Mouse (Mus musculus): ENCODE data around the gene Nploc4. TPM values are rescaled to one million over a fixed set of nuclear protein-coding genes. Genes with fewer than 3 reads are reported as not detected.

Gene Nploc4
- polyA plus RNA-seq, 1 experiment from 2014 or later: 51.8 TPM

GRCm38 (mm10) chr11:120375324-120375723, 62.2 kb downstream of the Nploc4 start:
- H3K4me1 ChIP-seq: peaks cover 25% of the 10 kb centered on the region
- H3K36me3 ChIP-seq: peaks cover 71% of the 10 kb centered on the region
- H3K27me3 ChIP-seq: no peaks in the 10 kb centered on the region
- no peak overlapping the region for H3K27ac ChIP-seq (replicated peaks)
- H3K4me3 ChIP-seq: no peak overlapping the region
- no peak overlapping the region for H3K4me2 ChIP-seq (replicated peaks)
- 95% methylated on average over 10 of the region's 10 CpGs for WGBS
- no peaks in the 10 kb centered on the region for H3K9me3 ChIP-seq
- H3K9ac ChIP-seq (replicated peaks): no peak overlapping the region
- ATAC-seq (ENCODE audit: low FRiP score, low read depth): no peak

- 94% methylated on average over 23 of the region's 23 CpGs for WGBS
- Histone ChIP-seq H3K9ac (replicated peaks) (no peak overlapping the region), H3K4me3 (no peak overlapping the region), H3K4me1 (peaks cover 24% of the 10 kb centered on the region), H3K27ac (replicated peaks) (no peak overlapping the region), H3K36me3 (peaks cover 78% of the 10 kb centered on the region), H3K9me3 (no peaks in the 10 kb centered on the region), H3K27me3 (no peaks in the 10 kb centered on the region), H3K4me2 (replicated peaks) (no peak overlapping the region)
- no peak for ATAC-seq (ENCODE audit: low FRiP score, low read depth)
Measured at GRCm38 (mm10) chr11:120373820-120374586, 63.5 kb downstream of the Nploc4 start.

GRCm38 (mm10) chr11:120373025-120373424, 64.5 kb downstream of the Nploc4 start:
- Histone ChIP-seq H3K27me3 (no peaks in the 10 kb centered on the region), H3K4me2 (replicated peaks) (no peak overlapping the region), H3K9ac (replicated peaks) (no peak overlapping the region), H3K27ac (replicated peaks) (no peak overlapping the region), H3K36me3 (peaks cover 81% of the 10 kb centered on the region), H3K4me3 (no peak overlapping the region), H3K9me3 (no peaks in the 10 kb centered on the region), H3K4me1 (peaks cover 19% of the 10 kb centered on the region)
- no peak for ATAC-seq (ENCODE audit: low FRiP score, low read depth)
- 62% methylated on average over 13 of the region's 13 CpGs for WGBS

GRCm38 (mm10) chr11:120369656-120370055, 67.9 kb downstream of the Nploc4 start:
- WGBS: 34% methylated on average over 8 of the region's 8 CpGs
- Histone ChIP-seq H3K36me3 (peaks cover 56% of the 10 kb centered on the region), H3K9me3 (no peaks in the 10 kb centered on the region), H3K4me2 (replicated peaks) (no peak overlapping the region), H3K4me1 (peaks cover 15% of the 10 kb centered on the region), H3K9ac (replicated peaks) (0 out of 2 replicates have a peak overlapping the region, but pooled peaks have one; percentile 20), H3K27me3 (no peaks in the 10 kb centered on the region), H3K27ac (replicated peaks) (no peak overlapping the region; the same call in 1 of the 2 replicates), H3K4me3 (no peak overlapping the region)
- peak; percentile 78 for ATAC-seq (ENCODE audit: low FRiP score, low read depth)

GRCm38 (mm10) chr11:120366443-120367027, 71.0 kb downstream of the Nploc4 start:
- H3K27ac ChIP-seq (replicated peaks): peak overlapping the region; percentile 15; the same call in 1 of the 2 replicates
- peaks cover 24% of the 10 kb centered on the region for H3K36me3 ChIP-seq
- WGBS: 29% methylated on average over 7 of the region's 7 CpGs
- 0 out of 2 replicates have a peak overlapping the region, but pooled peaks have one; percentile 5 for H3K4me2 ChIP-seq (replicated peaks)
- peaks cover 15% of the 10 kb centered on the region for H3K4me1 ChIP-seq
- ATAC-seq (ENCODE audit: low FRiP score, low read depth): no peak
- no peak overlapping the region for H3K4me3 ChIP-seq
- no peaks in the 10 kb centered on the region for H3K9me3 ChIP-seq
- no peaks in the 10 kb centered on the region; the same call in 1 of the 2 replicates for H3K27me3 ChIP-seq
- H3K9ac ChIP-seq (replicated peaks): no peak overlapping the region

- H3K4me3 ChIP-seq: no peak overlapping the region
- H3K27ac ChIP-seq (replicated peaks): no peak overlapping the region
- H3K4me2 ChIP-seq (replicated peaks): no peak overlapping the region
- no peak overlapping the region for H3K9ac ChIP-seq (replicated peaks)
- no peaks in the 10 kb centered on the region for H3K36me3 ChIP-seq
- H3K27me3 ChIP-seq: no peaks in the 10 kb centered on the region; the same call in 1 of the 2 replicates
- no peak for ATAC-seq (ENCODE audit: low FRiP score, low read depth)
- 95% methylated on average over 6 of the region's 6 CpGs for whole genome bisulfite sequencing
- H3K9me3 ChIP-seq: no peaks in the 10 kb centered on the region
- H3K4me1 ChIP-seq: peaks cover 27% of the 10 kb centered on the region
Measured at GRCm38 (mm10) chr11:120362891-120363290, 74.6 kb downstream of the Nploc4 start.

GRCm38 (mm10) chr11:120361295-120361694, 76.2 kb downstream of the Nploc4 start, which contains the start of gene Fscn2:
TSS of gene Fscn2 (plus strand) at chr11:120361534.
- H3K4me1 ChIP-seq: peaks cover 29% of the 10 kb centered on the region
- WGBS: 64% methylated on average over 10 of the region's 10 CpGs
- ATAC-seq (ENCODE audit: low FRiP score, low read depth): no peak
- H3K27me3 ChIP-seq: no peaks in the 10 kb centered on the region; the same call in 1 of the 2 replicates
- no peak within 1 kb of the TSS for H3K4me2 ChIP-seq (replicated peaks)
- H3K9ac ChIP-seq (replicated peaks): no peak within 1 kb of the TSS
- no peak within 1 kb of the TSS for H3K27ac ChIP-seq (replicated peaks)
- no peaks in the 10 kb centered on the region for H3K36me3 ChIP-seq
- H3K9me3 ChIP-seq: no peaks in the 10 kb centered on the region
- no peak within 1 kb of the TSS for H3K4me3 ChIP-seq

- Histone ChIP-seq H3K36me3 (no peaks in the 10 kb centered on the region), H3K4me3 (no peak overlapping the region), H3K4me1 (peaks cover 25% of the 10 kb centered on the region), H3K9me3 (no peaks in the 10 kb centered on the region), H3K4me2 (replicated peaks) (no peak overlapping the region), H3K27ac (replicated peaks) (no peak overlapping the region), H3K9ac (replicated peaks) (no peak overlapping the region), H3K27me3 (no peaks in the 10 kb centered on the region; the same call in 1 of the 2 replicates)
- 76% methylated on average over 5 of the region's 5 CpGs for WGBS
- no peak for ATAC-seq (ENCODE audit: low FRiP score, low read depth)
Measured at GRCm38 (mm10) chr11:120360755-120361154, 76.8 kb downstream of the Nploc4 start.

GRCm38 (mm10) chr11:120360062-120360461, 77.4 kb downstream of the Nploc4 start:
- H3K36me3 ChIP-seq: no peaks in the 10 kb centered on the region
- H3K4me3 ChIP-seq: no peak overlapping the region
- H3K9ac ChIP-seq (replicated peaks): peak overlapping the region; percentile 8; the same call in 1 of the 2 replicates
- no peaks in the 10 kb centered on the region for H3K9me3 ChIP-seq
- WGBS: 72% methylated on average over 8 of the region's 8 CpGs
- no peaks in the 10 kb centered on the region; the same call in 1 of the 2 replicates for H3K27me3 ChIP-seq
- no peak for ATAC-seq (ENCODE audit: low FRiP score, low read depth)
- no peak overlapping the region for H3K4me2 ChIP-seq (replicated peaks)
- H3K27ac ChIP-seq (replicated peaks): no peak overlapping the region
- peaks cover 25% of the 10 kb centered on the region for H3K4me1 ChIP-seq

GRCm38 (mm10) chr11:120359391-120359790, 78.1 kb downstream of the Nploc4 start:
- H3K4me2 ChIP-seq (replicated peaks): no peak overlapping the region
- no peaks in the 10 kb centered on the region; the same call in 1 of the 2 replicates for H3K27me3 ChIP-seq
- ATAC-seq (ENCODE audit: low FRiP score, low read depth): no peak
- no peak overlapping the region for H3K9ac ChIP-seq (replicated peaks)
- 85% methylated on average over 6 of the region's 6 CpGs for WGBS
- H3K4me1 ChIP-seq: peaks cover 25% of the 10 kb centered on the region
- H3K4me3 ChIP-seq: no peak overlapping the region
- no peaks in the 10 kb centered on the region for H3K9me3 ChIP-seq
- no peak overlapping the region; the same call in 1 of the 2 replicates for H3K27ac ChIP-seq (replicated peaks)
- H3K36me3 ChIP-seq: no peaks in the 10 kb centered on the region

- peaks cover 34% of the 10 kb centered on the region for H3K4me1 ChIP-seq
- peak overlapping the region; percentile 90 for H3K27ac ChIP-seq (replicated peaks)
- peak overlapping the region; percentile 24 for H3K4me2 ChIP-seq (replicated peaks)
- no peaks in the 10 kb centered on the region for H3K36me3 ChIP-seq
- ATAC-seq (ENCODE audit: low FRiP score, low read depth): peak; percentile 73
- H3K9ac ChIP-seq (replicated peaks): peak overlapping the region; percentile 24; the same call in 1 of the 2 replicates
- no peaks in the 10 kb centered on the region for H3K9me3 ChIP-seq
- no peak overlapping the region for H3K4me3 ChIP-seq
- H3K27me3 ChIP-seq: peaks cover 5% of the 10 kb centered on the region; the same call in 1 of the 2 replicates
- 10% methylated on average over 10 of the region's 10 CpGs for WGBS
Measured at GRCm38 (mm10) chr11:120357791-120358401, 79.6 kb downstream of the Nploc4 start.

GRCm38 (mm10) chr11:120356900-120357299, 80.6 kb downstream of the Nploc4 start:
- Histone ChIP-seq H3K4me3 (no peak overlapping the region), H3K4me1 (peaks cover 39% of the 10 kb centered on the region), H3K9me3 (no peaks in the 10 kb centered on the region), H3K4me2 (replicated peaks) (no peak overlapping the region), H3K36me3 (no peaks in the 10 kb centered on the region), H3K9ac (replicated peaks) (no peak overlapping the region), H3K27me3 (peaks cover 8% of the 10 kb centered on the region; the same call in 1 of the 2 replicates), H3K27ac (replicated peaks) (peak overlapping the region; percentile 90; the same call in 1 of the 2 replicates)
- no peak for ATAC-seq (ENCODE audit: low FRiP score, low read depth)
- 88% methylated on average over 4 of the region's 4 CpGs for WGBS
